Mouse (Mus musculus) kidney, adult 18-20 months (tissue): ENCODE measurements around the gene Pdss2.
"Not testable (repeated sequence)": the region's sequence is repeated elsewhere in the genome, so short reads cannot be mapped to it uniquely, and the experiment has no call there.

Experiments
- DNase-seq: peaks from one replicate; pipeline ENCODE4 v3.0.0; 2021

Gene Pdss2

DNA sequence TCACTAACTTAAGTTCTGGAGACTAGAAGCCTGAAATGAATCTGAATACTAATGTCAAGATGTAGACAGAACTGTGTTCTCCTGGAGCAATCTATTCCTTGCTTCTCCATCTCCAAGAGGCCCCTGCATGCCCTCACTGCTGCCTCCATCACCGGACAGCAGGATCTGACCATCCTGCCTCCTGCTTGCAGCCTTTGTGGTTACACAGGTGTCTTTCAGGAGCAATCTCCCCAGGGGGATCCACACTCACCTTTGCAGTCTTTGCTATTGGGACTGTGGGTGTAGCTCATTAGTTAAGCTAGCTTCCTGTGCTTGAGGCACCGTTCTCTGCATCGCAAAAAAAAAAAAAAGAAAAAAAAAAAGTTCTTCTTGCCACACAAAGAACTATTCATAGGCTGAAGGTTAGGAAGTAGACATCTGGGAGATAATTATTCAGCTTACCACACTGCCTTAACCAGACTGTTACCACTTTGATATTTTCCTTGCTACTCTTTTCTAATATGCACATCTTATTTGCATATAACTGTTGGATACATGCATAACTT lies 23.0 kb downstream of the Pdss2 start:
- no peak for DNase-seq

DNA sequence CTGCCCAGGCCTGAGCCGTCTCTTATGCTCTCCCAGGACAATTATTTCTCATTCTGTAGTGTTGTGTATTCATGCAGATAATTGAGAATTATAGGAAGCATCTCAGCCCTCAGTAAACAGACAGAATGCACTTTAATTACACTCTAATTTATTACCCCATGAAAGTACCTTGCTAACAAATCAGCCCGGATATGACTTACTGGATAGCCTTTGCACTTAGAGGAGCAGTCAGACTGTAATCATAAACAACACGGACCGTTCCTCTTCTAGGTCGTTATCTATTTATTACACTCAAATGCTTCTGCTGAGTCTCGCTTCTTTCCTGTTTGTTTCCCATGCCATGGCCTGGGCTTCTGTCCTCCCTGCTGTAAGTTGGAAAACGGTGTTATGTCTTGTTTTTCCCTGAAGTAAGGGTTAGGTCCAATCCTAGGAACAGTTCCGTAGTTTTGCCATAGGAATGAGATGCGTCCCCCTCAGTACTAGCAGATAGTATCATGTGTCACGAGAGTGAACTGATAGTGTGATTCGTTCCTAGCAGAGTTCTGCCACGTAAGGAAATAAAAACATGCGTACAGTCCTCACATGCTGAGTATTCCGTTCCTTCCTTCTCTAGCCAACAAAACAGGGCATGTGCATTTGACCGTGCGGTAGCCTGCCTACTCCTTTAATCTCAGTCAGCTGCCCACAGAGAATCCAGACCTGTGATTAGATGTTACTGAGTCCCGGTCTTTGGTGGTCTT lies 24.3 kb downstream of the Pdss2 start:
- peak; percentile 10 for DNase-seq

DNA sequence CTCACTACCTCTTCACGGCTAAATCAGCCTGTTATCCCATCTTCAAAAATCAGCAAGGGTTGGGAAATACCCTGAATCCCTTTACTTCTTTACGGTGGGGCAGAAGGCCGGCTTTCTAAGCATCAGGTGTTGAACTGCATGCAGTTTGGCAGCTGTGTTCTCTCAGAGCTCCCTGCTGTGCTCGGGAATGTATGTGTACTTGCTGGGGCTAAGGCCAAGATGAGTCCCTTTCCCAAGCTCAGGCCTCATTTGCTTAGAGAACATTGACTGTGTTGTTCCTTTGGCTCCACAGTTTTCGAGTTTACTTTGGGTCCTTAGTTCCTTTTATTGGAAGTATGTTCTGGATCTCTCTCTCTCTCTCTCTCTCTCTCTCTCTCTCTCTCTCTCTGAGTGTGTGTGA lies 26.7 kb downstream of the Pdss2 start:
- DNase-seq: no peak

DNA sequence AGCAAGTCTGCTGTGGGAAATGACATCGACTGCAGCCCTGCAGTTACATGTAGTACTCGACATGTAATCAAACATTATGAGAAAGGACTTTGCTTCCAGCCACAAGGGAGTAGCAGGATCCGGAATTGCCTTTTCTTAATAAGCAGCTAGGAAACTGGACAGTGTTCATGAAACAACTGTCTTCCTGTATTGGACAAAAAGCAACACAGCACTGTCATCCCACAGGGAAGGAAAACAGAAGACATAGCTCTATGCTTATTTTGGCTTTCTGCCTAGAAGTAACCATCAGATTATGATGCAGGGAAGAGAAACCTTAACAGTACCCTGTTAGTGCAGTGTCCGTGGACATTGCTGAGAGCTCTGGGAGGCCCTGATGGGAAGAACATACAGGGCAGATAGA lies 31.0 kb downstream of the Pdss2 start:
- no peak for DNase-seq

DNA sequence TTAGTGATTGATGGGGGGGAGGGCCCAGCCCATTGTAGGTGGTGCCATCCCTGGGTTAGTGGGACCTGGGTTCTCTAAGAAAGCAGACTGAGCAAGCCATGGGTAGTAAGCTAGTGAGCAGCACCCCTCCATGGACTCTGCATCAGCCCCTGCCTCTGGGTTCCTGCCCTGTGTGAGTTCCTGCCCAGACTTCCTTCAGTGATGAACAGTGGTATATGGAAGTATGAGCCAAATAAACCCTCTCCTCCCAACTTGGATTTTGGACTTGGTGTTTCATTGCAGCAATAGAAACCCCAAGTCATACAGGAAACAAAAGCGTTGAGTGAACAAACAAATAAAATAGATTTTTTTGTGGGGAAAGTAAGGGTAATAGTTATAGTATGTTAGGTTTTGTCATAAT lies 35.7 kb downstream of the Pdss2 start:
- not testable (repeated sequence) for DNase-seq

- not testable (repeated sequence) for DNase-seq
Observed at GRCm38 (mm10) chr10:43257500-43257899, 36.2 kb downstream of the Pdss2 start.

GRCm38 (mm10) chr10:43271318-43271717 lies 50.0 kb downstream of the Pdss2 start:
- DNase-seq: no peak

GRCm38 (mm10) chr10:43272381-43272780 lies 51.1 kb downstream of the Pdss2 start:
- DNase-seq: no peak

GRCm38 (mm10) chr10:43273057-43273456 lies 51.8 kb downstream of the Pdss2 start:
- DNase-seq: no peak

GRCm38 (mm10) chr10:43275446-43275845 lies 54.2 kb downstream of the Pdss2 start:
- DNase-seq: no peak

DNA sequence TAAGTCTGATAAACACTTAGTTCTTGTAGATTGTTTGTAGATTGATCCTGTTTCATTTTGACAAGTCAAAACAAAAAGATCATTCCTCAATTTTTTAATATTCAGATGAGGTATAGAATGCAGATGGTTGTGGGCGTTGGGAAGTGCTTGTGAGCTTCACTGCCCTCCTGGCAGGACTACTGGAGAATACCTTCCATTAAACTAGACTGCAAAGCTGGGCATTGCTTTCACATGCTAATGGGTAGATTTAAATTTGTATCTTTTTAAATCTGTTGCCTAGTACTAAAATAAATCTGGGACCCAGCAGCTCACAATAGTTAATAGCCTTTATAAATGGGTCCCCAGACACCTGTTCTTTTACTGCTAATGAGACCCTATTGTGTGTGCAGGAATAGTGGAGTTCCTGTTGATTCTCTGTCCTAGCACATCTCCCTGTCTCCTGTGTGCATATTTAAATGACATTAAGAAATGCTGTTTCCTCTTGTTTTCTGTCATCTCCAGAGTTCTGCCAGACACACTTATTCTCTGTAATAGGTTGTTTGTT lies 54.9 kb downstream of the Pdss2 start:
- DNase-seq: no peak

DNA sequence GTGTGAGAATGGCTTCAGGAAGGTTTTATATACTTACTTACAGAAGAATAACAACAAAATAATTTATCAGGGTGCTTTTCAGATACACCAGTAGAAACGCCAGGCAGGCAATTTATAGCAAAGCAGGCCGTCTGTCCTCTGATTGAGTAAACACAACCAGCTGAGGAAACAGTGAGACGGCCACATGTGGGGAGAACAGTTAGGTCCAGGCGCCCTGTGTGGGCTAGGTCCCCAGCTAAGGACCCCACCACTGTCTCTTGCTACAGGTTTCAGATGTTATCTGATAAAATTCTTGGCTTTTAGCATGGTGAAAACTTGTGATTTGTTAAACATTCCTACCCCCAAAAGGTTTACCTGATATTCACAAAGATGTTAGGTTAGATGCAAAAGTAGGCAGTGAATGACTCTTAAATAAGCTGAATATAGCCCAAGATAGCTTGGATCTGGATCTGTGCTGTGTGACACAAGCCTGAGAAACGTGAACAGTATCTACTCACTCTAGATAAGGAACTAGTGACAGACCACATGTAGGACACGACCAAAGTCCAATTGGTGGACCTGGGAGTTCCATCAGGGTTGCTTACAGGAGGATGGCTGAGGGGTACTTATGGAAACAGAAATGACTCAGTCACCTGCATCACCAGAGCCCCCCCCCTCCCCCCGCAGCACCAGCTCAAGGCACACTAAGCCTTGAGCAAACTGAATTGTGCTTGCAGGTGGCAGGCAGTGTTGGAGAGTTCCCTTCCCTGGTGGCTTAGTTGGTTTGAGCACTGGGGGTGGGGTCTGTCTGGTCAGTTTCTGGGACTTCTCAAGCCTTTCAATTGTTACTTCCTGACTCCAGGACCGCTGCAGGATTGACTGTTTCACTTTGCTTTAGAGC lies 56.2 kb downstream of the Pdss2 start:
- DNase-seq: no peak

DNA sequence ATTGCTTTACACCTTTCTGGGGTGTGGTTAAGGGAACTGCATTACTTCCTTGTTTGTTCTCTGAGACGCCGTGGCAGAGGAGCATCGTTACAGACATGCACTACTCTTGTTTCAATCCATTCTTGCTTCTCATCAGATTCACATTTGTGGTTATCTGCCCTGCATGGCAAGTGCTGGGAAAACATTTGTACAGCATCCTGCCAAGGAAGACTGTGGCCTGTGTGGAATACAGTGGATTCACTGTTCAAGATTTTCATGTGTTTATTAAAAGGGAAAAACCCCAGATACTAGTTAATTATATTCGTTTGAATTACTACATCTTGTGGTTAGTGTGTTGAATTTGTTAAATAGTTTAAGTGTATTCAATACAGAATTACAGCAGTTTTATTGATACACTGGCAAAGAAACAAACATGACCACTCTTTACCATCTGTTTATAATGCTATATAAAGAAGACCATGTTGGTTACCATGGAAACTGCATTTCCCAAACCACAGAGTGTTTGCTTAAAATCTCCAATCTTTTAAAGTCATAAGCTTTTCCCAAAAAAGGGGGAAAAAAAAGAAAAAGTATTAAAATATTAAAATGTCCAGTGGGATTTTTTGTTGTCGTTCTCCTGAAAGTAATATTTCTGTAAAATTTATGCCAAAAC lies 58.5 kb downstream of the Pdss2 start:
- no peak for DNase-seq

- DNase-seq: no peak
Observed at GRCm38 (mm10) chr10:43285541-43285940, 64.3 kb downstream of the Pdss2 start.

DNA sequence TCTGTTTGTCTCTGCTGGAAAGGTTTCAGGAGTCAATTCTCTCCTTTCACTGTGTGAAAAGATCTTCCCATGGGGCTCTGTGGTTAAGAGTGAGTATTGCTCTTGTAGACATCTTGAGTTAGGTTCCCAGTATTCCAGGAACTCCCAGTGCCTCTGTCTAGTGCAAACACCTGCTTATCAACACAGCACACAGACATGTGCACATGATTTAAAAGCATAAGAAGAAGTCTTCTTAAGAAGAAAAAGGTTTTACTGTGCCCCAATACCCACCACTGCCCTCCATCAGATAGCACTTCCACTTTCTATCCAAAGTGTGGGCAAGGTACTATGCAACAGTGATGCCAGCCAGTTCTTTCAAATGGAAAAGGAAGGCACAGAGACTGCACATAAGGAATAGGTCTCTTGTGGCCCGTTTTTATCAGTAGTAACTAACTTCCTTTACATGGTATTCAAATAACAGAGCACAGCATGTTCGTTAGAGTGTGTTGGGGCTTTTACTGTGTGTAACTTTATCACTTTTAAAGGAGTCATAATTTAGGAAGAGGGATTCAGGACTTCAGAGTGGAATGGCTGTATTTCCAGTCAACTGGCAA lies 69.4 kb downstream of the Pdss2 start:
- no peak for DNase-seq

DNA sequence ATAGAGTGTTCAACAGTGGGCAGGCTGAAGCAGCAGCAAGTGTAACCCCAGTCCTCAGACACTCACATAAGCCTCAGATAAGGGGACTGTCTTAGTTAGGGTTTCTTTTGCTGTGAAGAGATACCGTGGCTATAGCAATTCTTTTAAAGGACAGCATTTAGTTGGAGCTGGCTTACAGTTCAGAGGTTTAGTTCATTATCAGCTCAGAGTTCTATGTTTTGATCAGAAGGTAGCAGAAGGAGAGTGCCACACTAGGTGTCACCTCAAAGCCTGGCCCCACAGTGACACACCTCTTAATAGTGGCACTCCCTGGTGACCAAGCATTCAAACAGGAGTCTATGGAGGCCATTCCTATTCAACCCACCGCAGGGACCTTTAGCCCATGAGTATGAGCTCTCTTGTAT lies 70.0 kb downstream of the Pdss2 start:
- DNase-seq: no peak

DNA sequence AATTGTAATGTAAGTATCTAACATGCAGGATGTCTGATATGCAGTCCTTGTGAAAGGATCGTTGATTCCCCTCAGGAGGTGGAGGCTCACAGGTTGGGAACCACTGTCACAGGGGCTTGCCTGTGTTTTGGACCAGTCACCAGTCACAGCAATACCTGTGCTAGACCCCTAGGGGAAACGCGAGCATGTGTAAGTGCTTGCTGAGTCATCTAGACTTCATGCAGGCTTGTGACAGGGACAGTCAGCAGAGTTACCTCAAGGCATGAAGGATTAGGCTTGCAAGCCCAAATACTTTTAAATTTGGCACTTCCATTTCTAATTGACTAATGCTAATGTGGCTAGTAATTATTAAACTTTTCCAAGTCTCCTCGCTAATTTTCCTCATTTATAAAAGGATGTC lies 71.2 kb downstream of the Pdss2 start:
- no peak for DNase-seq

DNA sequence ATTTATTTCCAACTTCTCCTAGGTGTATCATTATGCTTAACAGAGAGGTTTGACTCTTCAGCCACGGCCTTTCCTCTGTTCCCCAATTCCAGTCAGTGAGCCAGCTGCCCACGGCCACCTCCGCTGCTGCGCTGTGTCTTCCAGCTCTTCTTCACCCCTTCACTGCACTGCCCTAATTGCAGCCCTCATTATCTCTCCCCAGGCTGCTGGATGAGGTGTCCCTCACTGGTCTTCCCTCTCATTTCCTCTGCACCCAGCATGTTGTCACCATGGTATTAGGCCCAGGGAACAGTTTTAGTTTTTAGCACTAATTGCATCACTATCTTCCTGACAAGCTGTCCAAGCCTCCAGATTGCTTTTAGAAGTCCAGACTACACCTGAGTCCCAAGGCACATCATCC lies 73.0 kb downstream of the Pdss2 start:
- no peak for DNase-seq

- no peak for DNase-seq
Observed at GRCm38 (mm10) chr10:43308105-43308810, 87.0 kb downstream of the Pdss2 start.

DNA sequence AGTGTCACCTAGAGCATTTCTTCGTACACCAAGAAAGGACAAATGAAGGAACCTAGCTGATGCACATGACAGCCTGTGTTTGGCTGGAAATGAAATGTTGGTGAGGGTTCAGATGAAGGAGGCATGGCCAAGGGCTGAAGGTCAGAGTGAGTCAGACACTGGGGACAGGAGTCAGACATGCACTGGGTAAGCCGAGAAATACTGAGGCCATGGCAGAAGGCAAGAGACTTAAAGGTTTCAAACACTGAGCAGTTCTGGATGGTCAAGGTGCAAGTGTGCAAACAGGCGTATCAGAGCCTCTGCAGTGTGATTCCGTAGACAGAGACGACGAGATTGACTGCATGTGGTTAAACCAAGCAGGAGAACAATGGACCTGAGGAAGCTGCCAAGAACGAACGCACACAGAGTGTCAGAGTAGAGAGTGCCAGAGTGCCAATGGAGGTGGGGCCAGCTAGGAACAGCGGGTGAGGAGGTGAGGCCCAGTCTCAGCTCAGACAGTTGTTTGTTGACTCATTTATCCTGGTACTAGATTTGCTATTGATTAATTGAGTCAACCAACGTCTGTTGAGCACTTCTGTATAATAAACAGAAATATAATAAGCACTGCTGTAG lies 89.6 kb downstream of the Pdss2 start:
- peak; percentile 64 for DNase-seq

- DNase-seq: no peak
Observed at GRCm38 (mm10) chr10:43312211-43312610, 90.9 kb downstream of the Pdss2 start.
